Mouse (Mus musculus) cerebellum, adult 2 months (tissue): Measurements from ENCODE around the gene Tuba1b.

Source experiments
- CTCF ChIP-seq: fragments of 200-500 bp; IDR thresholded peaks from 2 replicates; pipeline ENCODE4 v1.5.1; 2011; ENCODE audit warnings: low read depth, mild to moderate bottlenecking, control low read depth, low read length, moderate library complexity, borderline replicate concordance; ENCODE audit not compliant: insufficient read depth
- POLR2A ChIP-seq: fragments of 200-500 bp; IDR thresholded peaks from 2 replicates; pipeline ENCODE4 v1.6.1; 2011; ENCODE audit warnings: low read length, control low read depth, borderline replicate concordance; ENCODE audit not compliant: insufficient read depth

- TF ChIP-seq POLR2A, result no peak
- no peak for TF ChIP-seq CTCF
These were observed 52.7 kb downstream of the Tuba1b start for GRCm38 (mm10) chr15:98881656-98882008.
